Mouse (Mus musculus) lung, embryonic 16.5 days (tissue): ENCODE results near the gene Smcr8. TPM values are rescaled to one million over a fixed set of nuclear protein-coding genes. Genes with fewer than 3 reads are reported as not detected.
A peak's percentile ranks its signal among the peaks of the same experiment; 100 is the strongest.
"Not testable (repeated sequence)": the region's sequence is repeated elsewhere in the genome, so short reads cannot be mapped to it uniquely, and the experiment has no call there.

Source experiments
- ATAC-seq: fragments of 200-750 bp; cut with Nextera tagmentation; 2 replicates; pipeline ENCODE4 v1.8.0; 2017; ENCODE audit warnings: low read depth, mild to moderate bottlenecking, moderate library complexity
- H3K27ac ChIP-seq: fragments of 300-500 bp; sonication (generic); 2 replicates; pipeline ENCODE4 v1.5.1; 2014; ENCODE audit warnings: mild to moderate bottlenecking, control low read depth, low read length
- H3K27me3 ChIP-seq: fragments of 300-500 bp; sonication (generic); 2 replicates; pipeline ENCODE4 v1.6.1; 2014; ENCODE audit warnings: low read depth, low read length, mixed read lengths; ENCODE audit not compliant: control insufficient read depth, insufficient read depth
- H3K36me3 ChIP-seq: fragments of 300-500 bp; sonication (generic); 2 replicates; pipeline ENCODE4 v1.6.1; 2014; ENCODE audit warnings: low read length; ENCODE audit not compliant: control insufficient read depth, insufficient read depth
- H3K4me1 ChIP-seq: fragments of 300-500 bp; sonication (generic); replicated peaks from 2 replicates; pipeline ENCODE4 v1.6.1; 2014; ENCODE audit warnings: low read length, mixed read lengths; ENCODE audit not compliant: control insufficient read depth, insufficient read depth
- H3K4me2 ChIP-seq: fragments of 300-500 bp; sonication (generic); 2 replicates; pipeline ENCODE4 v1.6.1; 2014; ENCODE audit warnings: low read depth, low read length, control low read depth
- H3K4me3 ChIP-seq: fragments of 300-500 bp; sonication (generic); 2 replicates; pipeline ENCODE4 v1.5.1; 2014; ENCODE audit warnings: mild to moderate bottlenecking, low read length, control low read depth
- H3K9ac ChIP-seq: fragments of 300-500 bp; sonication (generic); 2 replicates; pipeline ENCODE4 v1.6.1; 2014; ENCODE audit warnings: low read length, control low read depth
- H3K9me3 ChIP-seq: fragments of 300-500 bp; sonication (generic); 2 replicates; pipeline ENCODE4 v1.6.1; 2016; ENCODE audit warnings: low read length; ENCODE audit not compliant: control insufficient read depth
- WGBS: fragments of 180-500 bp; shearing (Covaris S2); extraction: QIAGEN DNeasy Blood & Tissue Kit; methylation state at CpG from one replicate; pipeline ENCODE4 v1.1.7; 2014; 5-methylcytosine and 5-hydroxymethylcytosine counted together
- polyA plus RNA-seq: library from polyadenylated mRNA; unstranded; fragments of >200 nt; fragmentation: Nextera tagmentation; extraction: Ambion mirVana; gene quantifications from 2 replicates; pipeline ENCODE4 v1.2.1, GENCODE M21; 2015

Gene Smcr8
- polyA plus RNA-seq, 1 experiment from 2014 or later, result 5.8 TPM

DNA sequence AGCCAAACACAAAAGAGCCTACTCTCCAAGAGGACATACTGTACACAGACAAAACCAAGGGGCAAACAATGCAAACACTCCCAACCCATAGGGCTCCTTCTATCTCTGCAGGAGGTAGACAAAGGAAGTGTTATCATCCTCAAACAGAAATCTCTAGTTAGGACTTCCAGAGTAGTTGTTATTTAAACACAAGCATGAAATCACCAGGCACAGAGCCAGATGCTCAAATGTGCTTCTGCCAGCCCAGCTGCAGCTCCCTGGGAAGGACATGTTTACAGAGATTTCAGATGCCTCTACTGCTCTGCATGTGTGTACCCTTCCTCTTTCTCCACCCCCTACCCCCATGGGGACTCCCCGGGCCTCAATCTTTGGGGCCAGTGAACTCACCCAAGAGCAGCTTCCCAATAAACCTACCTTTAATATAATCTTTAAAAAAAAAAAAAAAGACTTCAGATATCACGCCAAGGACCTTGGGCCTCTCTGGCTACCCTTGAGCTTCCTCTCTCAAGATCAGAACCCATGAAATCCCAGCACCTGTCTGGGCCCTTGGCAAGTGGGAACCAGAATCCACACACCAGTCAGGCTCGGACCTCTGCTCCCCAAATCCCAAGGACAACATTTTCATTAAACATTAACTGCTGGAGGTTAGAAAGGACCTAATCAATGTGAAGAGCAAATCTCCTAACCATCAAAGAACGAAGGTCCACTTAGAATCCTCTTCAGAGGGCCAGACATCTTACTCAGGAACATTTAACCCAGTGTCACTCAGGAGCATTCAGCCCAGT lies 31.2 kb downstream of the Smcr8 start:
- 40% methylated on average over 4 of the region's 4 CpGs for WGBS
- H3K9me3 ChIP-seq, result no peaks in the 10 kb centered on the region

DNA sequence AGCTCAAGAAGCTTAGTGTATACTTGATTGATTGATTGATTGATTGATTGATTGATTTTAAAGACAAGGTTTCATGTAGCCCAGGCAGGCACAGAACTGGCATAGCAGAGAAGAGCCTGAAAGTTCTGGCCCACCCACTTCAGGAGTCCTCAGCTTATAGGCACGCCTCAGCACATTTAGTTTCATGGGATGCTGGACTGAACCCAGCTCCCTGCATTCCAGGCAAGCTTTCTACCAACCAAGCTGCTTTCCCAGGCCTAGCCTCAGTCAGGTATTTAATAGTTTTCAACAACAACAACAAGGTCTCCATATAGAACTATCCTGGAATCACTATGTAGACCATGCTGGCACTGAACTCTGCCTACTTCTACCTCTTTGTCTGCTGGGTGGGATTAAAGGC lies 32.2 kb downstream of the Smcr8 start:
- Histone ChIP-seq H3K9ac (peak overlapping the region; percentile 29; the same call in 1 of the 2 replicates), H3K4me3 (peak overlapping the region; percentile 54), H3K36me3 (no peaks in the 10 kb centered on the region), H3K4me1 (peaks cover 28% of the 10 kb centered on the region), H3K4me2 (peak overlapping the region; percentile 85), H3K27ac (peak overlapping the region; percentile 33; the same call in 1 of the 2 replicates), H3K9me3 (no peaks in the 10 kb centered on the region), H3K27me3 (no peaks in the 10 kb centered on the region)
- no peak for ATAC-seq
- WGBS, result 25% methylated on average over 1 of the region's 1 CpGs

More for the DNA sequence above, 31.2 kb downstream of the Smcr8 start:
- no peak overlapping the region for H3K4me3 ChIP-seq
- H3K9ac ChIP-seq, result 0 out of 2 replicates have a peak overlapping the region, but pooled peaks have one; percentile 10
- H3K4me1 ChIP-seq, result peaks cover 28% of the 10 kb centered on the region
- no peak for ATAC-seq
- H3K27me3 ChIP-seq, result no peaks in the 10 kb centered on the region
- no peaks in the 10 kb centered on the region for H3K36me3 ChIP-seq
- 0 out of 2 replicates have a peak overlapping the region, but pooled peaks have one; percentile 0 for H3K4me2 ChIP-seq
- H3K27ac ChIP-seq, result peak overlapping the region; percentile 40

DNA sequence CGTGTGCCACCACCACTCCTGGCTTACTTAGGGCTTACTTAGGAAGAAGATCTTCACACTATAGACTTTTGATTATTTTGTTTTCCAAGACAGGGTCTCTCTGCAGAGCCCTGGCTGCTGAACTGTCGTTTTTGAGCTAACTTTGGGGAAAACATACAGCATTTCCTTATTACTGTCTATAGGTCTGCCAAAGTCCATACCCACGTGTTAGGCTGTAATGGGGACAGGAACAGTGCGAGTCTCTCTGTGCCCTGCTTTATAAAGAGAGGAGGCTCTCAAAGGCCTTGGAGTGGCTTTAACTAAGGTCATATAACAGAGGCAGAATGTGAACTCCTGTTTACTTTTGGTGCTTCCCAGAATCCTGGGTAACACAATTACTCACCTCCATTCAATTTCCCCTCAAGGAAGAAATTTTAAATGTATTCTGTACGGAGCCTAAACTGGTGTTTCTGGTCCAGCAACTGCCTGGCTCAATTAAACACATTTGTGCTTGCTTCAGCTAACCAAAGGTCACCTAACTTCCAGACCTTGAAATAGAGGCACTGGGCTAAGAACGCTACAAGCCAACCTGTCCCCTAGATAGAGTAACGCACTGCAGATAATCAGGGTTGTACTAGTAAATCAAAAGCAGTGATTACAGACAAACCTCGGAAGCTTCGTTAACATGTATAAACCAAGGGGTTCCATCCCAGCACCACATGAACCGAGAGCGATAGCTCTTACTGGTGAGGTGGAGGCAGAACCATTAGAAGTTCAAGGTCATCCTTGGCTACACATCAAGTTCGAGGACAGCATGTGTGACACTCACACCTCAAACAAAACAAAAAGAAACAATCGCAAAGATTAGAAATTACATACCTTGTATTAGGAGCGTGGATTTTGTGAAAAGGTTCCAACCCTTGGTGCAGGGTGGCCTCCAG lies 33.0 kb downstream of the Smcr8 start:
- Histone ChIP-seq H3K4me3 (peak overlapping the region; percentile 54), H3K4me2 (peak overlapping the region; percentile 85), H3K9me3 (no peaks in the 10 kb centered on the region), H3K27ac (peak overlapping the region; percentile 36), H3K36me3 (no peaks in the 10 kb centered on the region), H3K4me1 (peaks cover 28% of the 10 kb centered on the region), H3K9ac (peak overlapping the region; percentile 43), H3K27me3 (no peaks in the 10 kb centered on the region)
- WGBS, result 9% methylated on average over 14 of the region's 14 CpGs
- 0 out of 2 replicates have a peak, but pooled peaks have one; percentile 0 for ATAC-seq

DNA sequence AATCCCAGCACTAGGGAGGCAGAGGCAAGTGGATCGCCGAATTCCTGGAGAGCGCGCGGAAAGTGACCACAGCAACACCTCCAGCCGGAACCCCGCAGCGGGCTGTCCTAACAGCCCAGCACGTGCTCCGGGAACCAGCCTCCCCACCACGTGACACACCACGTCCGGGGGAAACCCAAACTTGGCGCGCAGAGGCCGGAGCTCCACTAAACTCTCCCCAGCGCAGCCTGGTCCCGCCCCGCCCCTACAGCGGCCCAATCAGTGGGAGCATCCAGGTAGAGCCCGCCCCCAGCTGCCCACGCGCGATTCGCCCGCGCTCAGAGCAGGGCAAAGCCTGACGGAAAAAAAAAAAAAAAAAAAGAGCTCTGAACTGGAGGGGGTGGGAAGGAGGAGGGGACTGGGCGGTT lies 33.7 kb downstream of the Smcr8 start:
- Histone ChIP-seq H3K27ac (peak overlapping the region; percentile 36), H3K9ac (peak overlapping the region; percentile 58), H3K4me3 (peak overlapping the region; percentile 54), H3K4me1 (peaks cover 28% of the 10 kb centered on the region), H3K4me2 (peak overlapping the region; percentile 85), H3K36me3 (no peaks in the 10 kb centered on the region), H3K27me3 (no peaks in the 10 kb centered on the region), H3K9me3 (no peaks in the 10 kb centered on the region)
- ATAC-seq, result peak; percentile 100
- WGBS, result 0% methylated on average over 29 of the region's 29 CpGs

DNA sequence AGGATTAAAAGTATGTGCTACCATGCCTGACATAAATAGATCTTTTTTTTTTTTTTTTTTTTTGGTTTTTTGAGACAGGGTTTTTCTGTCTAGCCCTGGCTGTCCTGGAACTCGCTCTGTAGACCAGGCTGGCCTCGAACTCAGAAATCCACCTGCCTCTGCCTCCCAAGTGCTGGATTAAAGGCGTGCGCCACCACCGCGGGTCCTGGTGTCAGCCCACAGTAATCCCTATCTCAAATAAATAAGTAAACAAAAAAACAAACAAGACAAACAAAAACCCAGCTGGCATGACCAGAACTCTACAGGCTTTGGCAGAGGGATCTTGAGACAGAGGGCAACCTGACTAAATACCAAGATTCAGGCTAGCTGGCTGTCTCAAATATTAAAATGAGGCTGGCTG lies 34.3 kb downstream of the Smcr8 start, which contains the start of gene Shmt1:
Gene Shmt1, minus strand, starts transcription at position 101 of the 400 bp plus-strand sequence.
- H3K9me3 ChIP-seq, H3K36me3 ChIP-seq, H3K27me3 ChIP-seq, ATAC-seq: not testable (repeated sequence)
- Histone ChIP-seq H3K4me2 (peak within 1 kb of the TSS; percentile 85), H3K4me3 (peak within 1 kb of the TSS; percentile 54), H3K27ac (peak within 1 kb of the TSS; percentile 36), H3K4me1 (peaks cover 28% of the 10 kb centered on the region), H3K9ac (peak within 1 kb of the TSS; percentile 58)
- 20% methylated on average over 6 of the region's 6 CpGs for WGBS

DNA sequence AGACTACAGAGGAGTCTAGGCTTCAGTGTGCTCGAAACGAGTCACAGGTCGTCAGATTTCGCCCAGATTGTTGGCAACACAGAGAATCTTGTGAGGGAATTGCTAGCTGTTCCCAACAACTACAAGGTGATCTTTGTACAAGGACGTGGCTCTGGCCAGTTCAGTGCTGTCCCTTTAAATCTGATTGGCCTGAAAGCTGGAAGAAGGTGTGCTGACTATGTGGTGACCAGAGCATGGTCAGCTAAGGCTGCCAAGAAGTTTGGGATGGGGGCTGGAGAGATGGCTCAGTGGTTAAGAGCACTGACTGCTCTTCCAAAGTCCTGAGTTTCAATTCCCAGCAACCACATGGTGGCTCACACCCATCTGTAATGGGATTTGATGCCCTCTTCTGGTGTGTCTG lies 39.1 kb downstream of the Smcr8 start:
- H3K27me3 ChIP-seq, result no peaks in the 10 kb centered on the region
- H3K9me3 ChIP-seq, result no peaks in the 10 kb centered on the region
- no peak for ATAC-seq

DNA sequence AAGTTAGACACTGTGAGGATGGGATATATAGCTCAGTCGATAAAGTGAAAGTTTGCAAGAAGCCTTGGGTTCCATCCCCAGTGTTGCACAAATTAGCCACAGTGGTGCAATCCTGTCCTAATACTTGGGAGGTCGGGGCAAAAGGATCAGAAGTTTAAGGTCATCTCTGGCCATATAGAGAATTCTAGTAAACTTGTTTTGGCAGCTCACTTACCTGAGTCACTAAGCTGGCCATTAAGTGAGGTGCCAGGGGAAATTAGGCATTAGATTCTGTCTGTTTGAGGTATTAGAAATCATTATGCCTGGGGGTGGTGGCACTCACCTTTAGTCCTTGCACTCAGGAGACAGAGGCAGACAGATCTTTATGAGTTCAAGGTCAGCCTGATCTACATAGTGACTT lies 46.4 kb downstream of the Smcr8 start:
- no peaks in the 10 kb centered on the region for H3K4me1 ChIP-seq
- H3K4me2 ChIP-seq, result no peak overlapping the region
- H3K9ac ChIP-seq, result no peak overlapping the region
- H3K27me3 ChIP-seq, result no peaks in the 10 kb centered on the region
- H3K36me3 ChIP-seq, result no peaks in the 10 kb centered on the region
- H3K9me3 ChIP-seq, result no peaks in the 10 kb centered on the region
- ATAC-seq, result no peak
- WGBS, result 70% methylated on average over 2 of the region's 2 CpGs
- no peak overlapping the region for H3K27ac ChIP-seq
- H3K4me3 ChIP-seq, result no peak overlapping the region

More for the DNA sequence above, 39.1 kb downstream of the Smcr8 start:
- Histone ChIP-seq H3K27ac (no peak overlapping the region), H3K9ac (no peak overlapping the region), H3K4me2 (no peak overlapping the region), H3K36me3 (no peaks in the 10 kb centered on the region), H3K4me3 (no peak overlapping the region), H3K4me1 (no peaks in the 10 kb centered on the region; the same call in 1 of the 2 replicates)
- WGBS, result 68% methylated on average over 5 of the region's 5 CpGs

DNA sequence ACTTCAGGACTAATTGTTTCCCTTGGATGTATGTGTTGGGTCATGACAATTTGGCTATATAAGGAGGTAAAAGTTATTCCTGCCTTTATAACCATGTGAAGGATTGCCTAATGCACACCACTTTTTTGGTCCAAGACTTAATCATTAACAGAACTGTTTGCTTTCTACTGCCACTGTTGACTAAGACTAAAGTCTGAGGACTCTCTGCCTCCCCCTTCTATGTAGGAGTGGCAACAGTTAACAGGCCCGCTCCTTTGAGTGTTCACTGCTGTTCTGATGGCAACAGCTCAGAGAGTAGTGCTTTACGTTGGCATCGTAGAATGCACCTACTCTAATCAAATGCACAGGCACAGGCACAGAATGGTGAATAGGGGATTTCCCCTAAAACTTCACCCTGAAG lies 47.9 kb downstream of the Smcr8 start:
- Histone ChIP-seq H3K9me3 (no peaks in the 10 kb centered on the region), H3K9ac (no peak overlapping the region), H3K36me3 (no peaks in the 10 kb centered on the region), H3K4me2 (no peak overlapping the region), H3K27me3 (no peaks in the 10 kb centered on the region), H3K4me3 (no peak overlapping the region), H3K27ac (peak overlapping the region; percentile 73), H3K4me1 (no peaks in the 10 kb centered on the region)
- 37% methylated on average over 3 of the region's 3 CpGs for WGBS
- peak; percentile 96 for ATAC-seq

DNA sequence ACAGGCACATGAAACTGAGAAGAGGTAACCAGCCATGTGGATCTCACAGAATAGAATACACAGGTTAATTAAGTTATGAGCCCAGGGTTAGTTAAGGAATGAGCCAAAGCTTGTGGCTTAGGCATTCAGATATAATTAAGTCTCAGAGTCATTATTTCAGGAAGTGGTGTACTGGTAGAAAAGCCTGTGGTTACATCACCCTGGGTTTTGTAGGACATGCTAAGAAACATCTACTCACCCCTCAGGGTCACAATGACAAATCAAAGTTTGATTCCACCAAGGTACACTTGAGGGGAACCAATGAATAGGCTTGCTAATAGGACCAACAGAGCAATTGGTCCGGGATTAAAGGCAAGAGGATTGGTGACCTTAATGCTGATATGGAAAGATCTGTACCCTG lies 49.4 kb downstream of the Smcr8 start:
- Histone ChIP-seq H3K27ac (no peak overlapping the region), H3K4me2 (no peak overlapping the region), H3K9ac (no peak overlapping the region), H3K4me3 (no peak overlapping the region), H3K36me3 (no peaks in the 10 kb centered on the region), H3K9me3 (no peaks in the 10 kb centered on the region), H3K4me1 (peaks cover 4% of the 10 kb centered on the region), H3K27me3 (no peaks in the 10 kb centered on the region)
- WGBS, result 57% methylated on average over 1 of the region's 1 CpGs
- ATAC-seq, result no peak
